Mouse (Mus musculus): ENCODE data around the gene Emsy. TPM values are rescaled to one million over a fixed set of nuclear protein-coding genes. Genes with fewer than 3 reads are reported as not detected.

The Emsy gene
- total RNA-seq, 2 experiments from 2014 or later = 50.3 to 69.6 TPM

- ATAC-seq (replicated peaks; ENCODE audit: low FRiP score, poor library complexity, severe bottlenecking) = no peak
Observed at GRCm38 (mm10) chr7:98556767-98557394, 99.7 kb downstream of the Emsy start.

GRCm38 (mm10) chr7:98551041-98551440, 105.5 kb downstream of the Emsy start:
- no peak for ATAC-seq (replicated peaks; ENCODE audit: low FRiP score, poor library complexity, severe bottlenecking)

- no peak for ATAC-seq (replicated peaks; ENCODE audit: low FRiP score, poor library complexity, severe bottlenecking)
Observed at GRCm38 (mm10) chr7:98550596-98550995, 106.0 kb downstream of the Emsy start.

- no peak for ATAC-seq (replicated peaks; ENCODE audit: low FRiP score, poor library complexity, severe bottlenecking)
Observed at GRCm38 (mm10) chr7:98548839-98549238, 107.7 kb downstream of the Emsy start.

- ATAC-seq (replicated peaks; ENCODE audit: low FRiP score, poor library complexity, severe bottlenecking) = no peak
Observed at GRCm38 (mm10) chr7:98544556-98544955, 112.0 kb downstream of the Emsy start.

- ATAC-seq (replicated peaks; ENCODE audit: low FRiP score, poor library complexity, severe bottlenecking) = no peak
Observed at GRCm38 (mm10) chr7:98543853-98544370, 112.7 kb downstream of the Emsy start.

- no peak for ATAC-seq (replicated peaks; ENCODE audit: low FRiP score, poor library complexity, severe bottlenecking)
Observed at GRCm38 (mm10) chr7:98542731-98543142, 113.8 kb downstream of the Emsy start.

GRCm38 (mm10) chr7:98542267-98542666, 114.3 kb downstream of the Emsy start:
- ATAC-seq (replicated peaks; ENCODE audit: low FRiP score, poor library complexity, severe bottlenecking) = no peak

- no peak for ATAC-seq (replicated peaks; ENCODE audit: low FRiP score, poor library complexity, severe bottlenecking)
Observed at GRCm38 (mm10) chr7:98541564-98541963, 115.0 kb downstream of the Emsy start.

GRCm38 (mm10) chr7:98540879-98541278, 115.7 kb downstream of the Emsy start:
- no peak for ATAC-seq (replicated peaks; ENCODE audit: low FRiP score, poor library complexity, severe bottlenecking)

- no peak for ATAC-seq (replicated peaks; ENCODE audit: low FRiP score, poor library complexity, severe bottlenecking)
Observed at GRCm38 (mm10) chr7:98537967-98538573, 118.5 kb downstream of the Emsy start.

GRCm38 (mm10) chr7:98537210-98537966, 119.2 kb downstream of the Emsy start:
- no peak for ATAC-seq (replicated peaks; ENCODE audit: low FRiP score, poor library complexity, severe bottlenecking)

Other genes starting within 250 kb of the Emsy start
- gene Gucy2d, start 216.4 kb downstream of the Emsy start, total RNA-seq (2015; ENCODE audit: low replicate concordance) = not detected in 2 replicates
- not detected in 2 replicates for gene Gucy2d, start 216.4 kb downstream of the Emsy start, total RNA-seq (2017; ENCODE audit: low replicate concordance)
- not detected in 2 replicates for gene Lrrc32, start 167.5 kb downstream of the Emsy start, total RNA-seq (2015; ENCODE audit: low replicate concordance)
- gene Lrrc32, start 167.5 kb downstream of the Emsy start, total RNA-seq (2017; ENCODE audit: low replicate concordance) = not detected in 2 replicates
- gene Thap12, start 46.3 kb upstream of the Emsy start, total RNA-seq (2015; ENCODE audit: low replicate concordance) = 4.8 and 11.3 TPM in 2 replicates
- 7.2 and 11.8 TPM in 2 replicates for gene Thap12, start 46.3 kb upstream of the Emsy start, total RNA-seq (2017; ENCODE audit: low replicate concordance)
- gene Wnt11, start 178.3 kb upstream of the Emsy start, total RNA-seq (2015; ENCODE audit: low replicate concordance) = not detected in 2 replicates
- gene Wnt11, start 178.3 kb upstream of the Emsy start, total RNA-seq (2017; ENCODE audit: low replicate concordance) = not detected in 2 replicates

All from erythroblast, adult 5-6 weeks (primary cell).